Mouse (Mus musculus) kidney, adult 2 months (tissue): Measurements from ENCODE around the gene Notch4. TPM values are rescaled to one million over a fixed set of nuclear protein-coding genes. Genes with fewer than 3 reads are reported as not detected.

Source experiments
- DNase-seq: peaks from one replicate; pipeline ENCODE4 v3.0.0; 2021
- H3K27ac ChIP-seq: fragments of 200-500 bp; 2 replicates; pipeline ENCODE4 v1.5.1; 2012; ENCODE audit warnings: low read depth, low read length, control low read depth, inconsistent platforms; ENCODE audit not compliant: insufficient read depth
- H3K27me3 ChIP-seq: fragments of 200-500 bp; replicated peaks from 2 replicates; pipeline ENCODE4 v1.6.1; 2012; ENCODE audit warnings: mild to moderate bottlenecking, moderate library complexity, low read length, inconsistent platforms; ENCODE audit not compliant: control insufficient read depth, insufficient read depth
- H3K36me3 ChIP-seq: fragments of 200-500 bp; 2 replicates; pipeline ENCODE4 v1.6.1; 2012; ENCODE audit warnings: mild to moderate bottlenecking, moderate library complexity, low read length, inconsistent platforms; ENCODE audit not compliant: control insufficient read depth, insufficient read depth
- H3K4me1 ChIP-seq: fragments of 200-500 bp; 2 replicates; pipeline ENCODE4 v1.6.1; 2011; ENCODE audit warnings: low read length; ENCODE audit not compliant: control insufficient read depth, insufficient read depth
- H3K4me3 ChIP-seq: fragments of 200-500 bp; 2 replicates; pipeline ENCODE4 v1.5.1; 2011; ENCODE audit warnings: mild to moderate bottlenecking, low read depth, low read length, control low read depth; ENCODE audit not compliant: insufficient read depth
- CTCF ChIP-seq: fragments of 200-500 bp; conservative IDR thresholded peaks from 2 replicates; pipeline ENCODE4 v1.5.1; 2011; ENCODE audit warnings: low read depth, mild to moderate bottlenecking, control low read depth, low read length, moderate library complexity, mixed read lengths; ENCODE audit not compliant: insufficient read depth, insufficient read length
- POLR2A ChIP-seq: fragments of 200-500 bp; IDR thresholded peaks from one replicate; pipeline ENCODE4 v1.6.1; 2011; ENCODE audit warnings: low read depth, low read length, control low read depth
- WGBS: fragments of 180-500 bp; shearing (Covaris S2); methylation state at CpG from one replicate; pipeline ENCODE4 v1.1.7; 2018; 5-methylcytosine and 5-hydroxymethylcytosine counted together
- polyA plus RNA-seq: library from polyadenylated mRNA; depleted of rRNA; stranded (reverse); fragments of >200 nt; gene quantifications from 2 replicates; pipeline ENCODE4 v1.2.3, GENCODE M21; 2012; rRNA removed

Gene Notch4
- polyA plus RNA-seq, 1 experiment: 14.4 TPM

GRCm38 (mm10) chr17:34632261-34632691, 68.2 kb downstream of the Notch4 start:
- H3K27me3 ChIP-seq: no peaks in the 10 kb centered on the region
- peak overlapping the region; percentile 49 for H3K27ac ChIP-seq
- DNase-seq: peak; percentile 92
- no peaks in the 10 kb centered on the region for H3K36me3 ChIP-seq
- H3K4me1 ChIP-seq: peaks cover 9% of the 10 kb centered on the region; the same call in 1 of the 2 replicates
- WGBS: 3% methylated on average over 26 of the region's 26 CpGs
- TF ChIP-seq CTCF (no peak), POLR2A (no peak)
- H3K4me3 ChIP-seq: peak overlapping the region; percentile 52

DNA sequence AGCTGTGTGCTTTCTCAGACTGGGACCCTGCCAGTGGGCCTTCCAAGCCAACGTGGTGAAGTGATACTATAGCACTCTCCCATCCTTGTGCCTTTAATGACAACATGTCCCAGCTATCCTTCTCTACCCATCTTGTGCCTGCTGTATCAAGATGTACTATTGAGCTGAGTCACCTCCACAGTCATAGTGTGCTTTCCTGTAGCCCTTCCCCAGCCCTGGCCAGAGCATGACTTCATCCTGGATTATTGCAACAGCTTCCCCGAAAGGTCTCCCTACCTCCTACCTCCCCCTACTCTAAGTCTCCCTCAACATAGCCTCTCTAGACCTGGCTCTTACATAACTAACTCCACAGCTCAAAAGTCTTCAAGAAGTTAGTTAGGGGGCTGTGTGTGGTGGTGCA, 71.6 kb downstream of the Notch4 start:
- Histone ChIP-seq H3K4me3 (no peak overlapping the region), H3K27me3 (no peaks in the 10 kb centered on the region), H3K27ac (no peak overlapping the region), H3K4me1 (peaks cover 6% of the 10 kb centered on the region; the same call in 1 of the 2 replicates), H3K36me3 (no peaks in the 10 kb centered on the region)
- DNase-seq: no peak
- 71% methylated on average over 2 of the region's 2 CpGs for WGBS
- TF ChIP-seq POLR2A (no peak), CTCF (no peak)

GRCm38 (mm10) chr17:34637459-34637858, 73.4 kb downstream of the Notch4 start:
- Histone ChIP-seq H3K36me3 (no peaks in the 10 kb centered on the region), H3K27ac (no peak overlapping the region), H3K27me3 (no peaks in the 10 kb centered on the region), H3K4me1 (no peaks in the 10 kb centered on the region), H3K4me3 (no peak overlapping the region)
- WGBS: 57% methylated on average over 3 of the region's 3 CpGs
- no peak for DNase-seq
- TF ChIP-seq CTCF (no peak), POLR2A (no peak)

Other genes with a start within 250 kb of the Notch4 start
- 0.04 and 0.78 TPM in 2 replicates for gene H2-Eb2, start 238.6 kb upstream of the Notch4 start, polyA plus RNA-seq
- gene Btnl2, start 209.4 kb upstream of the Notch4 start, polyA plus RNA-seq: 0.03 and 0.11 TPM in 2 replicates
- gene Btnl1, start 187.1 kb upstream of the Notch4 start, polyA plus RNA-seq: not detected in 2 replicates
- 0.22 and 1.3 TPM in 2 replicates for gene BC051142, start 165.4 kb upstream of the Notch4 start, polyA plus RNA-seq
- not detected in 2 replicates for gene Btnl4, start 87.0 kb upstream of the Notch4 start, polyA plus RNA-seq
- gene Btnl6, start 46.9 kb upstream of the Notch4 start, polyA plus RNA-seq: not detected in 2 replicates
- gene Gpsm3, start 25.5 kb downstream of the Notch4 start, polyA plus RNA-seq: 10.3 and 12.8 TPM in 2 replicates
- gene Pbx2, start 27.0 kb downstream of the Notch4 start, polyA plus RNA-seq: 51.3 and 56.2 TPM in 2 replicates
- gene Ager, start 33.6 kb downstream of the Notch4 start, polyA plus RNA-seq: 2.1 TPM in 2 replicates
- 208 and 256 TPM in 2 replicates for gene Rnf5, start 39.4 kb downstream of the Notch4 start, polyA plus RNA-seq
- 245 and 294 TPM in 2 replicates for gene Agpat1, start 40.0 kb downstream of the Notch4 start, polyA plus RNA-seq
- 5.1 and 5.3 TPM in 2 replicates for gene Egfl8, start 51.7 kb downstream of the Notch4 start, polyA plus RNA-seq
- 118 and 123 TPM in 2 replicates for gene Ppt2, start 64.2 kb downstream of the Notch4 start, polyA plus RNA-seq
- 2.7 and 3.2 TPM in 2 replicates for gene Prrt1, start 65.3 kb downstream of the Notch4 start, polyA plus RNA-seq
- 5.5 and 5.8 TPM in 2 replicates for gene Fkbpl, start 80.5 kb downstream of the Notch4 start, polyA plus RNA-seq
- gene Atf6b, start 82.9 kb downstream of the Notch4 start, polyA plus RNA-seq: 52.5 and 65.5 TPM in 2 replicates
- 5.5 and 8.5 TPM in 2 replicates for gene Tnxb, start 106.3 kb downstream of the Notch4 start, polyA plus RNA-seq
- 4.7 and 6.8 TPM in 2 replicates for gene C4b, start 179.6 kb downstream of the Notch4 start, polyA plus RNA-seq
- gene Cyp21a1, start 240.3 kb downstream of the Notch4 start, polyA plus RNA-seq: 0.23 and 29.2 TPM in 2 replicates